Mouse (Mus musculus) liver, embryonic 14.5 days (tissue): ENCODE results near the gene Pip4k2c. TPM values are rescaled to one million over a fixed set of nuclear protein-coding genes. Genes with fewer than 3 reads are reported as not detected.
"Not testable (repeated sequence)": the region's sequence is repeated elsewhere in the genome, so short reads cannot be mapped to it uniquely, and the experiment has no call there.

Experiments used
- ATAC-seq: fragments of 200-750 bp; cut with Nextera tagmentation; 2 replicates; pipeline ENCODE4 v1.8.0; 2017; ENCODE audit warnings: moderate number of reproducible peaks, mild to moderate bottlenecking, moderate library complexity; ENCODE audit not compliant: insufficient read depth
- DNase-seq, 3 experiments: peaks; one replicate each; pipeline ENCODE4 v3.0.0-alpha.2; 2012 to 2013; ENCODE audit warnings: low read depth in 3 of 3, low spot score in 3 of 3
- H3K27ac ChIP-seq: fragments of 300-500 bp; sonication (generic); 2 replicates; pipeline ENCODE4 v1.5.1; 2014; ENCODE audit warnings: moderate library complexity, mild to moderate bottlenecking, control low read depth, inconsistent platforms
- H3K27me3 ChIP-seq: fragments of 300-500 bp; sonication (generic); 2 replicates; pipeline ENCODE4 v1.6.1; 2014; ENCODE audit warnings: mild to moderate bottlenecking, low read length, moderate library complexity; ENCODE audit not compliant: control insufficient read depth, insufficient read depth
- H3K36me3 ChIP-seq: fragments of 300-500 bp; sonication (generic); replicated peaks from 2 replicates; pipeline ENCODE4 v1.6.1; 2014; ENCODE audit warnings: low read depth; ENCODE audit not compliant: control insufficient read depth, insufficient read depth
- H3K4me1 ChIP-seq, 2 experiments: fragments of 200-500 bp in 1 of 2; fragments of 300-500 bp in 1 of 2; sonication (generic) in 1 of 2; replicated peaks; 2 replicates each; pipeline ENCODE4 v1.6.1; 2012 to 2014; ENCODE audit warnings: antibody characterized with exemption in 1 of 2, inconsistent platforms in 1 of 2, low read length in 1 of 2; ENCODE audit not compliant: control insufficient read depth in 2 of 2, insufficient read depth in 2 of 2
- H3K4me2 ChIP-seq: fragments of 300-500 bp; sonication (generic); 2 replicates; pipeline ENCODE4 v1.6.1; 2014; ENCODE audit warnings: low read depth, mild to moderate bottlenecking, control low read depth, moderate library complexity
- H3K4me3 ChIP-seq, 2 experiments: fragments of 200-500 bp in 1 of 2; fragments of 300-500 bp in 1 of 2; sonication (generic) in 1 of 2; 2 replicates each; pipeline ENCODE4 v1.5.1; 2012 to 2014; ENCODE audit warnings: low read depth in 2 of 2, low read length in 2 of 2, mild to moderate bottlenecking in 2 of 2, control low read depth in 1 of 2, inconsistent platforms in 1 of 2, moderate library complexity in 1 of 2; ENCODE audit not compliant: insufficient read depth in 1 of 2
- H3K9ac ChIP-seq: fragments of 300-500 bp; sonication (generic); replicated peaks from 2 replicates; pipeline ENCODE4 v1.6.1; 2014; ENCODE audit warnings: mild to moderate bottlenecking, control low read depth, moderate library complexity
- H3K9me3 ChIP-seq: fragments of 300-500 bp; sonication (generic); 2 replicates; pipeline ENCODE4 v1.6.1; 2016; ENCODE audit warnings: low read length, mixed read lengths; ENCODE audit not compliant: control insufficient read depth
- CTCF ChIP-seq: IDR thresholded peaks from 2 replicates; pipeline ENCODE4 v1.5.1; 2016; ENCODE audit warnings: antibody characterized with exemption, low read depth, control low read depth
- EP300 ChIP-seq: IDR thresholded peaks from 2 replicates; pipeline ENCODE4 v1.6.1; 2016; ENCODE audit warnings: antibody characterized with exemption, low read depth
- WGBS: fragments of 180-500 bp; shearing (Covaris S2); extraction: QIAGEN DNeasy Blood & Tissue Kit; methylation state at CpG from one replicate; pipeline ENCODE4 v1.1.7; 2014; ENCODE audit not compliant: insufficient replicate concordance; 5-methylcytosine and 5-hydroxymethylcytosine counted together
- polyA plus RNA-seq, 2 experiments: library from polyadenylated mRNA; depleted of rRNA in 1 of 2; stranded (reverse) in 1 of 2; unstranded in 1 of 2; fragments of >200 nt; fragmentation: Nextera tagmentation in 1 of 2; extraction: Ambion mirVana in 1 of 2; gene quantifications; 2 replicates each; pipeline versions ENCODE4 v1.2.1 to v1.2.3; 2012 to 2014

Gene Pip4k2c
- polyA plus RNA-seq, 2 experiments = 25.7 to 31.2 TPM

- TF ChIP-seq CTCF = no peak
- TF ChIP-seq EP300 = no peak
- DNase-seq (no peak), ATAC-seq (no peak)
- Histone ChIP-seq H3K27me3 (no peaks in the 10 kb centered on the region), H3K27ac (no peak overlapping the region), H3K9ac (no peak overlapping the region), H3K9me3 (no peaks in the 10 kb centered on the region), H3K36me3 (no peaks in the 10 kb centered on the region), H3K4me3 (no peak overlapping the region), H3K4me1 (peaks cover 0 to 9% of the 10 kb centered on the region in 2 experiments; a peak in 2 of 4 replicates), H3K4me2 (no peak overlapping the region)
- 82% methylated on average over 7 of the region's 7 CpGs for WGBS
Observed at GRCm38 (mm10) chr10:127153323-127153722, 58.1 kb downstream of the Pip4k2c start.

- not testable (repeated sequence) for H3K4me3 ChIP-seq, ATAC-seq, H3K4me2 ChIP-seq, H3K4me1 ChIP-seq, H3K27ac ChIP-seq, H3K9ac ChIP-seq, H3K36me3 ChIP-seq, H3K27me3 ChIP-seq, DNase-seq, H3K9me3 ChIP-seq
- 70% methylated on average over 10 of the region's 10 CpGs for WGBS
Observed at GRCm38 (mm10) chr10:127152556-127152955, 58.8 kb downstream of the Pip4k2c start.

GRCm38 (mm10) chr10:127151233-127151632 lies 60.2 kb downstream of the Pip4k2c start:
- H3K4me2 ChIP-seq, H3K9me3 ChIP-seq, H3K27ac ChIP-seq, DNase-seq, H3K4me1 ChIP-seq, H3K27me3 ChIP-seq, ATAC-seq, H3K4me3 ChIP-seq, H3K36me3 ChIP-seq, H3K9ac ChIP-seq: not testable (repeated sequence)
- WGBS = 76% methylated on average over 3 of the region's 3 CpGs

GRCm38 (mm10) chr10:127150471-127150872 lies 60.9 kb downstream of the Pip4k2c start:
- Histone ChIP-seq H3K9ac (no peak overlapping the region), H3K9me3 (no peaks in the 10 kb centered on the region), H3K4me1 (peaks cover 0 to 7% of the 10 kb centered on the region in 2 experiments; a peak in 1 of 4 replicates), H3K4me2 (no peak overlapping the region), H3K36me3 (no peaks in the 10 kb centered on the region), H3K27me3 (no peaks in the 10 kb centered on the region), H3K4me3 (no peak overlapping the region), H3K27ac (no peak overlapping the region)
- 58% methylated on average over 4 of the region's 4 CpGs for WGBS
- DNase-seq (no peak), ATAC-seq (no peak)
- TF ChIP-seq CTCF (no peak), EP300 (no peak)

GRCm38 (mm10) chr10:127147135-127147534 lies 64.2 kb downstream of the Pip4k2c start:
- H3K4me3 ChIP-seq = no peak overlapping the region
- TF ChIP-seq CTCF (no peak), EP300 (no peak)
- no peak overlapping the region for H3K27ac ChIP-seq
- H3K4me1 ChIP-seq = peaks cover 0 to 5% of the 10 kb centered on the region in 2 experiments; a peak in 1 of 4 replicates
- no peak overlapping the region for H3K9ac ChIP-seq
- H3K36me3 ChIP-seq = no peaks in the 10 kb centered on the region
- ATAC-seq (no peak), DNase-seq (no peak)
- no peak overlapping the region for H3K4me2 ChIP-seq
- no peaks in the 10 kb centered on the region for H3K9me3 ChIP-seq
- 64% methylated on average over 6 of the region's 6 CpGs for WGBS
- no peaks in the 10 kb centered on the region for H3K27me3 ChIP-seq

Other genes starting within 250 kb of the Pip4k2c start
- 18.8 and 19.4 TPM in 2 replicates for gene Ctdsp2, start 232.9 kb downstream of the Pip4k2c start, polyA plus RNA-seq (2012; rRNA removed)
- gene Ctdsp2, start 232.9 kb downstream of the Pip4k2c start, polyA plus RNA-seq (2014; fragmentation: Nextera tagmentation; extraction: Ambion mirVana) = 13.3 and 15.8 TPM in 2 replicates
- gene Avil, start 210.9 kb downstream of the Pip4k2c start, polyA plus RNA-seq (2012; rRNA removed) = 0.02 and 0.12 TPM in 2 replicates
- gene Avil, start 210.9 kb downstream of the Pip4k2c start, polyA plus RNA-seq (2014; fragmentation: Nextera tagmentation; extraction: Ambion mirVana) = 0.03 TPM in 1 of 2 replicates, not detected in the other
- gene Tsfm, start 180.7 kb downstream of the Pip4k2c start, polyA plus RNA-seq (2012; rRNA removed) = 22.8 and 26.7 TPM in 2 replicates
- gene Tsfm, start 180.7 kb downstream of the Pip4k2c start, polyA plus RNA-seq (2014; fragmentation: Nextera tagmentation; extraction: Ambion mirVana) = 40.7 and 49.2 TPM in 2 replicates
- gene Mettl1, start 170.2 kb downstream of the Pip4k2c start, polyA plus RNA-seq (2012; rRNA removed) = 10.6 and 12.5 TPM in 2 replicates
- gene Mettl1, start 170.2 kb downstream of the Pip4k2c start, polyA plus RNA-seq (2014; fragmentation: Nextera tagmentation; extraction: Ambion mirVana) = 18.1 and 19.3 TPM in 2 replicates
- gene Eef1akmt3, start 170.1 kb downstream of the Pip4k2c start, polyA plus RNA-seq (2012; rRNA removed) = 0.08 and 0.09 TPM in 2 replicates
- 0.04 TPM in 1 of 2 replicates, not detected in the other for gene Eef1akmt3, start 170.1 kb downstream of the Pip4k2c start, polyA plus RNA-seq (2014; fragmentation: Nextera tagmentation; extraction: Ambion mirVana)
- 0.07 and 0.08 TPM in 2 replicates for gene Cyp27b1, start 163.3 kb downstream of the Pip4k2c start, polyA plus RNA-seq (2012; rRNA removed)
- gene Cyp27b1, start 163.3 kb downstream of the Pip4k2c start, polyA plus RNA-seq (2014; fragmentation: Nextera tagmentation; extraction: Ambion mirVana) = not detected in 2 replicates
- gene March9, start 151.4 kb downstream of the Pip4k2c start, polyA plus RNA-seq (2012; rRNA removed) = 0.07 and 0.12 TPM in 2 replicates
- not detected in 2 replicates for gene March9, start 151.4 kb downstream of the Pip4k2c start, polyA plus RNA-seq (2014; fragmentation: Nextera tagmentation; extraction: Ambion mirVana)
- gene Cdk4, start 148.1 kb downstream of the Pip4k2c start, polyA plus RNA-seq (2012; rRNA removed) = 175 and 221 TPM in 2 replicates
- 519 and 576 TPM in 2 replicates for gene Cdk4, start 148.1 kb downstream of the Pip4k2c start, polyA plus RNA-seq (2014; fragmentation: Nextera tagmentation; extraction: Ambion mirVana)
- 35.8 and 41.8 TPM in 2 replicates for gene Tspan31, start 141.3 kb downstream of the Pip4k2c start, polyA plus RNA-seq (2012; rRNA removed)
- 18.9 and 23.8 TPM in 2 replicates for gene Tspan31, start 141.3 kb downstream of the Pip4k2c start, polyA plus RNA-seq (2014; fragmentation: Nextera tagmentation; extraction: Ambion mirVana)
- 3.0 and 3.7 TPM in 2 replicates for gene Agap2, start 136.3 kb downstream of the Pip4k2c start, polyA plus RNA-seq (2012; rRNA removed)
- gene Agap2, start 136.3 kb downstream of the Pip4k2c start, polyA plus RNA-seq (2014; fragmentation: Nextera tagmentation; extraction: Ambion mirVana) = 0.57 and 0.59 TPM in 2 replicates
- 20.9 and 25.0 TPM in 2 replicates for gene Os9, start 90.5 kb downstream of the Pip4k2c start, polyA plus RNA-seq (2012; rRNA removed)
- gene Os9, start 90.5 kb downstream of the Pip4k2c start, polyA plus RNA-seq (2014; fragmentation: Nextera tagmentation; extraction: Ambion mirVana) = 22.9 and 29.9 TPM in 2 replicates
- gene B4galnt1, start 46.4 kb downstream of the Pip4k2c start, polyA plus RNA-seq (2012; rRNA removed) = 9.9 and 10.4 TPM in 2 replicates
- 14.6 and 17.1 TPM in 2 replicates for gene B4galnt1, start 46.4 kb downstream of the Pip4k2c start, polyA plus RNA-seq (2014; fragmentation: Nextera tagmentation; extraction: Ambion mirVana)
- gene Slc26a10, start 30.9 kb downstream of the Pip4k2c start, polyA plus RNA-seq (2012; rRNA removed) = 1.5 and 1.7 TPM in 2 replicates
- gene Slc26a10, start 30.9 kb downstream of the Pip4k2c start, polyA plus RNA-seq (2014; fragmentation: Nextera tagmentation; extraction: Ambion mirVana) = 0.75 and 1.3 TPM in 2 replicates
- gene Arhgef25, start 21.5 kb downstream of the Pip4k2c start, polyA plus RNA-seq (2012; rRNA removed) = 6.9 and 7.7 TPM in 2 replicates
- 3.4 and 4.8 TPM in 2 replicates for gene Arhgef25, start 21.5 kb downstream of the Pip4k2c start, polyA plus RNA-seq (2014; fragmentation: Nextera tagmentation; extraction: Ambion mirVana)
- 35.9 and 38.6 TPM in 2 replicates for gene Dtx3, start 15.9 kb downstream of the Pip4k2c start, polyA plus RNA-seq (2012; rRNA removed)
- gene Dtx3, start 15.9 kb downstream of the Pip4k2c start, polyA plus RNA-seq (2014; fragmentation: Nextera tagmentation; extraction: Ambion mirVana) = 11.2 and 15.0 TPM in 2 replicates
- gene Kif5a, start 51.8 kb upstream of the Pip4k2c start, polyA plus RNA-seq (2012; rRNA removed) = 0.11 and 0.19 TPM in 2 replicates
- 0.01 and 0.03 TPM in 2 replicates for gene Kif5a, start 51.8 kb upstream of the Pip4k2c start, polyA plus RNA-seq (2014; fragmentation: Nextera tagmentation; extraction: Ambion mirVana)
- gene Dctn2, start 54.8 kb upstream of the Pip4k2c start, polyA plus RNA-seq (2012; rRNA removed) = 53.8 and 58.7 TPM in 2 replicates
- 59.2 and 64.7 TPM in 2 replicates for gene Dctn2, start 54.8 kb upstream of the Pip4k2c start, polyA plus RNA-seq (2014; fragmentation: Nextera tagmentation; extraction: Ambion mirVana)
- 9.7 and 11.0 TPM in 2 replicates for gene Mbd6, start 77.4 kb upstream of the Pip4k2c start, polyA plus RNA-seq (2012; rRNA removed)
- gene Mbd6, start 77.4 kb upstream of the Pip4k2c start, polyA plus RNA-seq (2014; fragmentation: Nextera tagmentation; extraction: Ambion mirVana) = 5.6 and 6.2 TPM in 2 replicates
- gene Mars, start 100.2 kb upstream of the Pip4k2c start, polyA plus RNA-seq (2012; rRNA removed) = 53.6 and 63.4 TPM in 2 replicates
- 101 and 115 TPM in 2 replicates for gene Mars, start 100.2 kb upstream of the Pip4k2c start, polyA plus RNA-seq (2014; fragmentation: Nextera tagmentation; extraction: Ambion mirVana)
- 7.3 and 8.8 TPM in 2 replicates for gene Arhgap9, start 110.4 kb upstream of the Pip4k2c start, polyA plus RNA-seq (2012; rRNA removed)
- 12.4 and 13.4 TPM in 2 replicates for gene Arhgap9, start 110.4 kb upstream of the Pip4k2c start, polyA plus RNA-seq (2014; fragmentation: Nextera tagmentation; extraction: Ambion mirVana)
- gene Gli1, start 130.4 kb upstream of the Pip4k2c start, polyA plus RNA-seq (2012; rRNA removed) = 1.1 and 1.4 TPM in 2 replicates
- gene Gli1, start 130.4 kb upstream of the Pip4k2c start, polyA plus RNA-seq (2014; fragmentation: Nextera tagmentation; extraction: Ambion mirVana) = 0.15 and 0.27 TPM in 2 replicates
- gene Inhbe, start 142.8 kb upstream of the Pip4k2c start, polyA plus RNA-seq (2012; rRNA removed) = 0.59 and 0.61 TPM in 2 replicates
- gene Inhbe, start 142.8 kb upstream of the Pip4k2c start, polyA plus RNA-seq (2014; fragmentation: Nextera tagmentation; extraction: Ambion mirVana) = 0.28 and 0.38 TPM in 2 replicates
- 1.5 and 2.0 TPM in 2 replicates for gene Inhbc, start 158.8 kb upstream of the Pip4k2c start, polyA plus RNA-seq (2012; rRNA removed)
- gene Inhbc, start 158.8 kb upstream of the Pip4k2c start, polyA plus RNA-seq (2014; fragmentation: Nextera tagmentation; extraction: Ambion mirVana) = 2.1 and 2.4 TPM in 2 replicates
- 10.9 and 16.2 TPM in 2 replicates for gene R3hdm2, start 168.7 kb upstream of the Pip4k2c start, polyA plus RNA-seq (2012; rRNA removed)
- gene R3hdm2, start 168.7 kb upstream of the Pip4k2c start, polyA plus RNA-seq (2014; fragmentation: Nextera tagmentation; extraction: Ambion mirVana) = 9.0 and 14.0 TPM in 2 replicates